Mouse (Mus musculus): Measurements from ENCODE around the gene Mrnip.
"Not testable (repeated sequence)": the region's sequence is repeated elsewhere in the genome, so short reads cannot be mapped to it uniquely, and the experiment has no call there.

Mrnip gene

GRCm38 (mm10) chr11:50174111-50174729, at the start of gene Mrnip:
Mrnip (plus strand) TSS chr11:50174444.
- DNase-seq (ENCODE audit: low read depth, low spot score), result not testable (repeated sequence)

GRCm38 (mm10) chr11:50127781-50128180, 46.5 kb upstream of the Mrnip start:
- DNase-seq (ENCODE audit: low read depth, low spot score), result no peak

DNA sequence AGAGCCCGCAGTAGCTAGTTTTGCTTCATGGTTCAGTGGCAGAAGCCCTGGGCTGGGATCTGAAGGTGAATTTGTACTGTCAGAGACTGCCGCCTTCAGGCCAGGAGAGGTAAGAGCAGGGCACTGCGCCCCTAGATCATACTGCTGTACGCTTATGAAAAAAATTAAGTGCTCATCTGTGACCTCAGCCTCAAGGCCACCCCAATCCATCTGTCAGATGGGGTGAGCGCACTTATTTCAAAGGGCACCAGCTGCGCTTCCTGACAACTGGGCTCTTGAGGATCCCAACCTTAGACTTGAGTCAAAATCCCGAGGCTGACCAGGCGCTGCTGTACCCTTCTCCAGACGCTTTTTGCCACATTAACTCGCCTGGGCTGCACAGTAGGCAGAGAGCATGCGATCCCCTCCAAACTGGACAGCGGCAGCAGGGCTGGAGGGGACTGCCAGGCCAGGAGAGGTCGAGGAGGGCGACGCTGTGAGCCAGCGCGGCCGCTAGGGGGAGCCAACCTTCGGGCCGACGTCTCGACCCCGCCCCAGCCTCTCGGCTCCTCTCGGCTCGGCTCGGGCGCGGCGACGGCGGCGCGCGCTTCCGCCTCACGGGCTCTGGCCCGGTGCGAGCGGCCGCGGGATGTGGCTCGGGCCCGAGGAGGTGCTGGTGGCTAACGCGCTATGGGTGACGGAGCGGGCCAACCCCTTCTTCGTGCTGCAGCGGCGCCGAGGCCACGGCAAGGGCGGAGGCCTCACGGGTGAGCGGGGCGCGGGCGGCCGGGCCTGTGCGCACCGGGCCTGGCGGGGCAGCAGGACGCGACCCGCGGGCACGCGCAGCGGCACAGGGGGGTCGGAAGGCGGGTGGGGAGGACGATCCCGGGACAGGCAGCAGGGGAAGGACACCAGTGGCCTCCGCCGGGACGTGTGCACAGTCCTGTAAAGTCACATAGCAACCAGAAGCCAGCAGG, 43.2 kb upstream of the Mrnip start, which contains the start of gene Tbc1d9b:
Gene Tbc1d9b, plus strand, starts transcription at position 586 of the 956 bp plus-strand sequence.
- DNase-seq (ENCODE audit: low read depth, low spot score), result peak; percentile 84

DNA sequence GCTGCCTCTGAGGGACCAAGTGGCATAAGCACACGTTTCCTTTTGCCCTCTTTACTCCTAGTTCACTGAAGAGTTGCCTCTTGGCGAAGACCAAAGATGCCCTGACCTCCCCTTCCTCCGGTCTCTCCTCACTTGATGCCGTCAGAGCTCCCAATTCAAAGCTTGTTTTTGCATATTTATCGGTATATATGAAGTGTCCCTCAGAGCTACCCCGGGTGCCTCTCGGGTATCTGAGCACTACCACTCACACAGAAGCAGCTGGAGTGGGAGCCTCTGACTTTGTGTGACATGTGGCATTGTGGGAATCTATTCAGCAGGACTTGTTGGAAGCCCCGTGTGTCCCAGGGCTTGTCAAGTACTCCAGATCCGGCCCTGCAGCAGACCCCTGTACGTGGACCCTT, 42.4 kb upstream of the Mrnip start:
- DNase-seq (ENCODE audit: low read depth, low spot score), result no peak

- DNase-seq (ENCODE audit: low read depth, low spot score), result no peak
Measured at GRCm38 (mm10) chr11:50132265-50132664, 42.0 kb upstream of the Mrnip start.

DNA sequence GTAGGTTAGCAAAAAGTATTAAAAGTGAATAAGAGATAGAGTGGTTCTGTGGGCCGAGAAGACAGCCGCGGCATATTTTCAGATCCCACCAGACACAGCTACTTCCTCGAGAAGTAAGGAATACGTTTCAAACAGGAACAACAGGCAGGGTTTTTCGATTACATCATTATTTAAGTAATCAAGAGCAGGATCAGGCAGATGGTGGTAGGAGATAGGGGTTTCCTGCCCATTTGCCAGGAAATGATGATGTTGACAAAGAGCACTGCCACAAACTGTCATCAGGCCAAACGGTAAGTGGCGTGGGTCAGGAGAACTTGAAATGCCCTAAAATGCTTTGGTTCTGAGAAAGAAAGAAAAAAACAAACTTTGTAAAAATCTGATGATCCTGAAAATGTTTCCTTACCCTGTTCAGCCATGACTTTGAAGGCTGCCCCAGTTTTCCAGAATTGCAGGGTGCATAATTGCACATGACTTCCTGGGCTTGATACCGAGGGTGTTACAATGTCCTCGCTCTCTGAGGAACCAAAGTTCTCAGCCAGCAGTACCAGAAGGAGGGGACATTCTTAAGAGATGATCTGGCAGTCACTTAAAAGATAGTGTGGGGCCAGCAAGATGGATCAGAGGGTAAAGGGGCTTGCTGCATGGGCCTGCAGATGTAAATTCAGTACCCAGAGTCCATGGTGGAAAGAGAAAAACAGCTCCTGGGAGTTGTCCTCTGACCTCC, 39.9 kb upstream of the Mrnip start:
- no peak for DNase-seq (ENCODE audit: low read depth, low spot score)

- DNase-seq (ENCODE audit: low read depth, low spot score), result no peak
Measured at GRCm38 (mm10) chr11:50138206-50138822, 35.9 kb upstream of the Mrnip start.

GRCm38 (mm10) chr11:50139571-50139970, 34.7 kb upstream of the Mrnip start:
- no peak for DNase-seq (ENCODE audit: low read depth, low spot score)

- DNase-seq (ENCODE audit: low read depth, low spot score), result no peak
Measured at GRCm38 (mm10) chr11:50145529-50145928, 28.7 kb upstream of the Mrnip start.

GRCm38 (mm10) chr11:50146121-50146520, 28.1 kb upstream of the Mrnip start:
- no peak for DNase-seq (ENCODE audit: low read depth, low spot score)

DNA sequence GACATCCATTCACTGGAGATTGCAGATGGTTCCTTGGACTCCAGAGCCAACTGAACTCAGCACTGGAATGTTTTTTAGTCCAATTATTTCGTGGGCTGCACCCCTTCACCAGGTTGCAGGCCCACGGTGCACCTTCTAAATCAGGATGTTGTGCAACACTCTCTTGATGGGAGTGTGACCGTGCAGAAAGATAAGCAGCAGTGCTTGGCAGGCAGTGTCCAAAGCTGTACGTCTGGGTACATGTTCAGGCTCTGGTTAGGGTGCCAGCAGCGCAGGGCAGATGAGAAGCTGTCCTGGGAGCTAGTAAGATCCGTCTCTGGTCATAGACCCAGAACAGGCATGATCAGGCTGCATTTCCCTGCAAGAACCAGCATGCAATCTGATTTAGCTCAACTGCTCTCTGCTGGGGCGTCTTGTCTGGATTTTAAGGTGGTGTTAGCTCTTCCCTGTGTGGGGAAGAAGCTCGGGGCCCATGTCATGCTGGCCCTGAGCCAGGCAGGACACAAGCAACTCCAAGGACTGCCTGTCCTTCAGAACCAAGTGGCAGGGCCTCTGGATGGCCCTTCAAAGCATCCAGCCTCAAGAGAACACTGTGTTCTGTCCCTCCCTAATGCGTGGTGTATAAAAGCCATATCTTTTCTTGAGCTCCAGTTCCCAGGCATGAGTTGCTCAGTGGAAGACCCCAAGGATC, 26.8 kb upstream of the Mrnip start:
- DNase-seq (ENCODE audit: low read depth, low spot score), result no peak

DNA sequence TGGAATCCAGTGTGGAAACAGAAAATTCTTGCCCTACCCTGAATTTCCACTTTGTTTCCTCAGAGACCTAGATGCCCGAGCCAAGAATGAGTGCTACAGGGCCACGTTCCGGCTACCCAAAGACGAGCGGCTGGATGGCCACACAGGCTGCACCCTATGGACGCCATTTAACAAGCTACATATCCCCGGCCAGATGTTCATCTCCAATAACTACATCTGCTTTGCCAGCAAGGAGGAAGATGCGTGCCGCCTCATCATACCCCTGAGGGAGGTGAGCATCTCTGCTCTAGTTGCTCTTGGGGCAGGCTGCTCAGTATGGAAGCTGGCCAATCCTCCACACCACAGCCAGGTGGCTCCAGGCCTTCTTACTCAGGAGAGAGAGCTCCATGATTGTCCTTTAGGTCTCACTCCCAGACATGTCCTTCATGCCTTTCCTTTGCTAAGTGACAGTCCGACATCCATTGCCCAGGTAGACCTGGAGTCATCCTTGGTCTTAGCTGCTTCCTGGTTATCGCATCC, 26.2 kb upstream of the Mrnip start:
- no peak for DNase-seq (ENCODE audit: low read depth, low spot score)

- DNase-seq (ENCODE audit: low read depth, low spot score), result no peak
Measured at GRCm38 (mm10) chr11:50149200-50149599, 25.0 kb upstream of the Mrnip start.

- DNase-seq (ENCODE audit: low read depth, low spot score), result no peak
Measured at GRCm38 (mm10) chr11:50149603-50150150, 24.6 kb upstream of the Mrnip start.

DNA sequence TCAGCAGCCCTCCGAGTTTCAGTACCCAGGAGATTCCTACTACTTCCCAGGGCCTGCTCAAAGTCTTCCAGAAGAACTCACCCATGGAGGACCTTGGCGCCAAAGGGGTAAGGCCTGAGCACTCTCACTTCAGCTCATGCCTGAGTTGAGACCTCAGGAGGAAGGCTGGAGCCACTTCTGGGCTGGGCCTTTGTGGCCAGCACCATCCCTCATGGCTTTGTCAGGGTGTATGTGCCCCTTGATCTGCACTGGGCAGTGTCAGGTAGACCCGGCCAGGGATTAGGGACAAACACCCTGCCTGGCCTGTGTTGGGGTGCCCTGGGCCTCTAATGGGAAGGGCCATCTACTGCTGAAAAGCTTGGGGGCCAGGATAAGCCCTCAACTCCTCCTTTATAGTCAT, 22.9 kb upstream of the Mrnip start:
- no peak for DNase-seq (ENCODE audit: low read depth, low spot score)

DNA sequence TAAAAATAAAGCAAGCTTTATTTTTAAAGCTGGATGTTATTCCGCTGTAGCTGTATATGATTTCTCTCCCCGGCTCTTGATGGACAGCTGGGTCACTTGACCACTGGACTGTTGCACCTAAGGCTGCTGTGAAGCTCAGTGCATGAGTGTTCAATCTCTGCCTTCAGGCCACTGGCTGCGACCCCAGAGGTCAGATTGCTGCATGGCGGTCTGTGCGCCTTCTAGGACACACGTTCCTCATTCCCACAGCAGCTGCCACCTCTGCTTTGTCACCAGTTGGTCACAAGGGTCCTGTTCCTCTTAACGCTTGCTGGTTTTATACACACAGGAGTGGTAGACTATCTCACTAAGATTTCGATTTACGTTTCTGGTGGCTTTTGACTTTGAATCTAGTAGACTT, 20.1 kb upstream of the Mrnip start:
- DNase-seq (ENCODE audit: low read depth, low spot score), result no peak

DNA sequence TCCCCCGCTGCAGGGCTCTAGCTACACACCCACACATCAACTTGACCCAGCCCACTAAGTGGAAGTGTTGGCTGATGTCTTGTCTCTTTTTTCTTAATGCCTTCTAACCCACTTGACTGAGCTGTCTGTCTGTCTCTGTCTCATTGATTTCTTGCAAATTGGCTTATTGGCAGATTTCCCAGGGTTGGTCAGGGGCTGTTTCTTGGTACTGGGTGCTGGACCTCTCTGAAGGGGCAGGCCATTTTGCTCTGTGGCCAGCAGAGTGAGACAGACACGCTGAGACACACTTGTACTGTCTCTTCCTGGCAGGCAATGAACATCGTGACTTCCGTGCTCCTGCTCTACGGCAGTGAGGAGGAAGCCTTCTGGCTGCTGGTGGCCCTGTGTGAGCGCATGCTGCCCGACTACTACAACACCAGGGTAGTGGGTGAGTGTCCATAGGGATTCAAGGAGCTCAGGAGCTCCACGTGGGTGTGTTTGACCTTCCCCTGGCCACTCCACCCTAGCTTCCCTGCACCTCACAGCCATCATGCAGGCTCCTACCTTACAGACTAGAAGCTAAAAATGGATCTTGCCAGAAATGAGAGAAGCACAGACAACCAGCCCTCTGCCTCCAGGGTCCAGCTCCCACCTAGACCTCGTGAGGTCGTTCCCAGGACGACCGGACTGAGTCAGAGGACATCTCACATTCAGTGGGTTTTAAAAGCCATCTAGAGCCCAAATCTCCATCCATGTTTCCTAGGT, 19.3 kb upstream of the Mrnip start:
- no peak for DNase-seq (ENCODE audit: low read depth, low spot score)

DNA sequence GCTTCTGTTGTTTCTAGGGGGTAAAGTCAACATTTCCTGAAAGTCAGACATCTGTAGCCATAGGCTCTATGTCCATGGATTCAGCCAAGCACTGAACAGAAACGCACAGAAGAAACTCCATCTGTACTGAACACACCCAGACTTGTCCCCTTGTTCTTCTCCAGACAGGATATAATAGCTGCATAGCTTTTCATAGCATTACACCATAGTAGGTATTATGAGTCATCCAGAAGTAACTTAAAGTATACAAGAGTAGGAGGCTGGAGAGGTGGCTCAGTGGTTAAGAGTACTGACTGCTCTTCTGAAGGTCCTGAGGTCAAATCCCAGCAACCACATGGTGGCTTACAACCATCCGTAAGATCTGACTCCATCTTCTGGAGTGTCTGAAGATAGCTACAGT, 18.5 kb upstream of the Mrnip start:
- DNase-seq (ENCODE audit: low read depth, low spot score), result no peak

DNA sequence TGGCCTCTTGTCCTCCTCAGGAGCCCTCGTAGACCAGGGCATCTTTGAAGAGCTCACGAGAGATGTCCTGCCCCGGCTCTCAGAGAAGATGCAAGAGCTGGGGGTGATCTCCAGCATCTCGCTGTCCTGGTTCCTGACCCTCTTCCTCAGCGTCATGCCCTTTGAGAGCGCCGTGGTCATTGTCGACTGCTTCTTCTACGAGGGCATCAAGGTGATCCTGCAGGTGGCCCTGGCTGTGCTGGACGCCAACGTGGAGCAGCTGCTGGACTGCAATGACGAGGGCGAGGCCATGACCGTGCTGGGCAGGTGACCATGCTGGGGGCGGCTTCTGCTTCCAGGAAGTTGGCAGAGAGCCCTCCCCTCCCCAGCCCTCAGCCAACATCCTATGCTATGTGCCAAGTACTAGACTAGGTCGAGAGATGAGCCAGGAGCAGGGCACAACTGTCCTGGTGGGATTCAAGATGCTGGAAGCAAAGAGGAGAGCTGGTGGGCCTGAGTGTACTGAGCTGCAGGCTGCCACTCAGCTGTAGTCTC, 17.5 kb upstream of the Mrnip start:
- no peak for DNase-seq (ENCODE audit: low read depth, low spot score)

GRCm38 (mm10) chr11:50158346-50158745, 15.9 kb upstream of the Mrnip start:
- DNase-seq (ENCODE audit: low read depth, low spot score), result no peak

Measured in c-Kit-negative CD71-positive TER-119-positive erythroid progenitor cells, embryonic 14.5 days (primary cell).